Mouse (Mus musculus) heart, embryonic 13.5 days (tissue): Measurements from ENCODE around the gene Nip7. TPM values are rescaled to one million over a fixed set of nuclear protein-coding genes. Genes with fewer than 3 reads are reported as not detected.

Source experiments
- ATAC-seq: fragments of 200-750 bp; cut with Nextera tagmentation; 2 replicates; pipeline ENCODE4 v1.8.0; 2017; ENCODE audit warnings: moderate TSS enrichment; ENCODE audit not compliant: insufficient number of reproducible peaks, low FRiP score, low TSS enrichment; ENCODE audit errors: extremely low read depth
- H3K27ac ChIP-seq: fragments of 300-500 bp; sonication (generic); replicated peaks from 2 replicates; pipeline ENCODE4 v1.5.1; 2015; ENCODE audit warnings: moderate library complexity, mild to moderate bottlenecking, inconsistent platforms
- H3K27me3 ChIP-seq: fragments of 300-500 bp; sonication (generic); replicated peaks from 2 replicates; pipeline ENCODE4 v1.6.1; 2015; ENCODE audit warnings: mild to moderate bottlenecking, inconsistent platforms
- H3K36me3 ChIP-seq: fragments of 300-500 bp; sonication (generic); 2 replicates; pipeline ENCODE4 v1.6.1; 2015; ENCODE audit warnings: mild to moderate bottlenecking, inconsistent platforms
- H3K4me1 ChIP-seq: fragments of 300-500 bp; sonication (generic); 2 replicates; pipeline ENCODE4 v1.6.1; 2015; ENCODE audit warnings: inconsistent platforms
- H3K4me2 ChIP-seq: fragments of 300-500 bp; sonication (generic); 2 replicates; pipeline ENCODE4 v1.6.1; 2015; ENCODE audit warnings: inconsistent platforms, mild to moderate bottlenecking, moderate library complexity
- H3K4me3 ChIP-seq: fragments of 300-500 bp; sonication (generic); 2 replicates; pipeline ENCODE4 v1.5.1; 2015; ENCODE audit warnings: moderate library complexity, mild to moderate bottlenecking, inconsistent platforms
- H3K9ac ChIP-seq: fragments of 300-500 bp; sonication (generic); 2 replicates; pipeline ENCODE4 v1.6.1; 2015; ENCODE audit warnings: inconsistent platforms, mild to moderate bottlenecking, moderate library complexity
- H3K9me3 ChIP-seq: fragments of 300-500 bp; sonication (generic); 2 replicates; pipeline ENCODE4 v1.6.1; 2016; ENCODE audit warnings: inconsistent platforms
- WGBS: fragments of 180-500 bp; shearing (Covaris S2); methylation state at CpG from one replicate; pipeline ENCODE4 v1.1.7; 2015; ENCODE audit warnings: mixed read lengths; 5-methylcytosine and 5-hydroxymethylcytosine counted together
- microRNA-seq: library from miRNA; unstranded; fragments of <30 nt; microRNA quantifications from one replicate; pipeline ENCODE4, GENCODE M21; 2016
- polyA plus RNA-seq: library from polyadenylated mRNA; unstranded; fragments of >200 nt; fragmentation: Nextera tagmentation; extraction: Ambion mirVana; gene quantifications from 2 replicates; pipeline ENCODE4 v1.2.1, GENCODE M21; 2015

Nip7 gene
- polyA plus RNA-seq, 1 experiment from 2014 or later: 51.7 TPM

DNA sequence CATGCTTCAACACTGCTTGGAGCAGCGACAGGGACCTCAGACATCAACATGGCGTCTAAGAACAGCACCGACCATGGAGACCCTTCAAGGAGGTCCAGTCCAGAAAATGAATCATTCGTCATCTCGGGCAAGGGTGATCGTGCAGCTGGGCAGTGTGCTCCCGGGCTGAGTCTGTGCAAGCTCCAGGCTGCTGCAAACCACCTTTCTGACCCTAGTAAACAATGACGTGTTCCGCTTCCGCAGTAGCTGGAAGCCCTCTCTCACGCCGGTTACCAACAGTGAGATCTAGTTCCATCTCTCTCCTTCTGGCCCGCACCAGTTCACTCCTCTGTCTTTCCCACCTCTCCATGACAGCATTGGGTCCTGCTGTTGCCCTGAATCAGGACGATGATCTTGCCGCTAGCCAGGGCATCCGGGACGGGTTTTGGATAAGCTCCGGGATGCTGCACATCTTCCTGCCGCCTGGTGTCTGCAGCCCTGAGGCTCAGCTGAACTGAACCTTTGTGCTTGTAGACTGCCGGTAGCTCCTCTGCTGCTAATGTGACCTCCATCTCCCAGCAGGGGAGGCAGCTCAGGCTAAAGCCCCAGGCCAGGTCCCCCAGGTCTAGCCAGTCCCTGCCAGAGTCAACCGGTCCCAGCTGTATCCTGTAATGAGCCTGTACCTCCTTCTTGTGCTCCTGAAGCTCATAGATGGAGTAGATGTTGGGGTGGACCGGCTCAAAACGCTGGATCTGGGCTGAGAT is 52.5 kb downstream of the Nip7 start:
- 65% methylated on average over 23 of the region's 23 CpGs for WGBS
- no peaks in the 10 kb centered on the region for H3K36me3 ChIP-seq
- peak overlapping the region; percentile 44; the same call in 1 of the 2 replicates for H3K9ac ChIP-seq
- peak overlapping the region; percentile 44 for H3K4me2 ChIP-seq
- no peak overlapping the region for H3K27ac ChIP-seq
- ATAC-seq: no peak
- peak overlapping the region; percentile 23 for H3K4me3 ChIP-seq
- H3K4me1 ChIP-seq: peaks cover under 1% of the 10 kb centered on the region; the same call in 1 of the 2 replicates
- H3K27me3 ChIP-seq: no peaks in the 10 kb centered on the region
- no peaks in the 10 kb centered on the region for H3K9me3 ChIP-seq

DNA sequence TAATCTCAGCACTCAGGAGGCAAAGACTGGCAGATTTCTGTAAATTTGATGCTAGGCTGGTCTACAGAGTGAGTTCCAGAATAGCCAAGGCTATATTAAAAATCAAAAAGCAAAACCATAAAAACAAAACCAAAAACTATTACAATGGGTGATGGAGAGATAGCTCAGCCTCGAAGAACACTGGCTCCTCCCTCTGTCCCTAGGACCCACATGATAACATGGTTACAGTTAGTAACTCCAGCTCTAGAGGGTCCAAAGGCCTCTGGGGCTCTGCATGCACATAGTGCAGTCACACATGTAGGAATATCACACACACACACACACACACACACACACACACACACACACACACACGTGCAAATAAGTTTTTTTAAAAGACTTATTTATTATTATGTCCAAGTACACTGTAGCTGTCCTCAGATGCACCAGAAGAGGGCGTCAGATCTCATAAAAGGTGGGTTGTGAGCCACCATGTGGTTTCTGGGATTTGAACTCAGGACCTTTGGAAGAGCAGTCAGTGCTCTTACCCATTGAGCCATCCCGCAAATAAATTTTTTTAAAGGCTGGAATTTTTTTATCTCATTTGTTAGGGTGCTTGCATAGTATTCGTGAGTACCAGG is 53.2 kb downstream of the Nip7 start:
- WGBS: 78% methylated on average over 5 of the region's 5 CpGs
- Histone ChIP-seq H3K4me1 (peaks cover 8% of the 10 kb centered on the region), H3K4me3 (no peak overlapping the region), H3K9ac (no peak overlapping the region), H3K9me3 (no peaks in the 10 kb centered on the region), H3K27ac (no peak overlapping the region), H3K36me3 (no peaks in the 10 kb centered on the region), H3K4me2 (no peak overlapping the region), H3K27me3 (no peaks in the 10 kb centered on the region)
- ATAC-seq: no peak

Small RNAs within 50 kb of the gene (microRNA-seq; reads per million reads assigned to microRNA genes)
- 1.4 reads per million for gene Mir7075

Other genes starting within 250 kb of the Nip7 start
- gene Has3, start 186.6 kb upstream of the Nip7 start, polyA plus RNA-seq: 0.04 and 0.18 TPM in 2 replicates
- 43.6 and 47.1 TPM in 2 replicates for gene Utp4, start 163.2 kb upstream of the Nip7 start, polyA plus RNA-seq
- gene Sntb2, start 121.1 kb upstream of the Nip7 start, polyA plus RNA-seq: 10.3 and 11.4 TPM in 2 replicates
- gene Vps4a, start 25.7 kb upstream of the Nip7 start, polyA plus RNA-seq: 46.1 and 50.3 TPM in 2 replicates
- 41.2 and 46.7 TPM in 2 replicates for gene Pdf, start 8.3 kb upstream of the Nip7 start, polyA plus RNA-seq
- gene Cog8, start 188 bp upstream of the Nip7 start, polyA plus RNA-seq: 24.8 and 25.9 TPM in 2 replicates
- gene Tmed6, start 8.8 kb downstream of the Nip7 start, polyA plus RNA-seq: 0.41 TPM in 1 of 2 replicates, not detected in the other
- gene Terf2, start 39.7 kb downstream of the Nip7 start, polyA plus RNA-seq: 9.9 and 10.7 TPM in 2 replicates
- 58.9 and 60.2 TPM in 2 replicates for gene Cyb5b, start 93.8 kb downstream of the Nip7 start, polyA plus RNA-seq
- gene Nfat5, start 236.6 kb downstream of the Nip7 start, polyA plus RNA-seq: 10.0 and 10.4 TPM in 2 replicates